Mouse (Mus musculus) ES-Bruce4 (cell line): ENCODE data around the gene 2210016F16Rik. TPM values are rescaled to one million over a fixed set of nuclear protein-coding genes. Genes with fewer than 3 reads are reported as not detected.
A peak's percentile ranks its signal among the peaks of the same experiment; 100 is the strongest.
"Not testable (repeated sequence)": the region's sequence is repeated elsewhere in the genome, so short reads cannot be mapped to it uniquely, and the experiment has no call there.

Experiments
- H3K27ac ChIP-seq: 2 replicates; pipeline ENCODE4 v1.5.1; 2012; ENCODE audit warnings: low read length, inconsistent platforms; ENCODE audit not compliant: insufficient read depth
- H3K27me3 ChIP-seq: 2 replicates; pipeline ENCODE4 v1.6.1; 2012; ENCODE audit warnings: mild to moderate bottlenecking, low read length, inconsistent platforms; ENCODE audit not compliant: control insufficient read depth, poor library complexity, insufficient read depth, severe bottlenecking
- H3K36me3 ChIP-seq: 2 replicates; pipeline ENCODE4 v1.6.1; 2012; ENCODE audit warnings: inconsistent platforms, mild to moderate bottlenecking, low read length, moderate library complexity; ENCODE audit not compliant: control insufficient read depth, poor library complexity, insufficient read depth, severe bottlenecking
- H3K4me1 ChIP-seq: one replicate; pipeline ENCODE4 v1.8.1; 2011; ENCODE audit warnings: low read length; ENCODE audit not compliant: control insufficient read depth, insufficient read depth
- H3K4me3 ChIP-seq: 2 replicates; pipeline ENCODE4 v1.5.1; 2011; ENCODE audit warnings: low read depth, mild to moderate bottlenecking, low read length
- H3K9ac ChIP-seq: 2 replicates; pipeline ENCODE4 v1.6.1; 2012; ENCODE audit warnings: low read depth, mild to moderate bottlenecking, inconsistent platforms; ENCODE audit not compliant: poor library complexity, severe bottlenecking
- H3K9me3 ChIP-seq: replicated peaks from 2 replicates; pipeline ENCODE4 v1.6.1; 2012; ENCODE audit warnings: mild to moderate bottlenecking, low read length, inconsistent platforms; ENCODE audit not compliant: control insufficient read depth, poor library complexity, insufficient read depth, severe bottlenecking
- CTCF ChIP-seq: IDR thresholded peaks from one replicate; pipeline ENCODE4 v1.8.1; 2011; ENCODE audit warnings: low read depth, low read length
- EP300 ChIP-seq: IDR thresholded peaks from 2 replicates; pipeline ENCODE4 v1.6.1; 2011; ENCODE audit warnings: low read depth, low read length; ENCODE audit not compliant: insufficient read depth
- POLR2A ChIP-seq: IDR thresholded peaks from one replicate; pipeline ENCODE4 v1.8.1; 2011; ENCODE audit warnings: low read length; ENCODE audit not compliant: insufficient read depth
- polyA plus RNA-seq: library from polyadenylated mRNA; stranded (reverse); fragments of >200 nt; gene quantifications from 2 replicates; pipeline ENCODE4 v1.2.4, GENCODE M21; 2011; ENCODE audit warnings: low read depth; ENCODE audit not compliant: missing spikeins, insufficient read depth, insufficient read length

2210016F16Rik gene
- polyA plus RNA-seq, 1 experiment: 7.1 TPM

GRCm38 (mm10) chr13:58401135-58402002, 16.3 kb upstream of the 2210016F16Rik start:
- H3K9ac ChIP-seq: peak overlapping the region; percentile 96
- peak overlapping the region; percentile 9; the same call in 1 of the 2 replicates for H3K27ac ChIP-seq
- TF ChIP-seq POLR2A: no peak
- TF ChIP-seq CTCF: no peak
- TF ChIP-seq EP300: no peak
- H3K4me1 ChIP-seq: no peaks in the 10 kb centered on the region
- H3K27me3 ChIP-seq: no peaks in the 10 kb centered on the region
- no peaks in the 10 kb centered on the region for H3K9me3 ChIP-seq
- peak overlapping the region; percentile 90 for H3K4me3 ChIP-seq
- H3K36me3 ChIP-seq: peaks cover 29% of the 10 kb centered on the region

GRCm38 (mm10) chr13:58400576-58400975, 15.6 kb upstream of the 2210016F16Rik start:
- H3K9ac ChIP-seq: peak overlapping the region; percentile 96
- H3K4me3 ChIP-seq: peak overlapping the region; percentile 90
- peaks cover 37% of the 10 kb centered on the region for H3K36me3 ChIP-seq
- TF ChIP-seq CTCF: no peak
- H3K27me3 ChIP-seq: no peaks in the 10 kb centered on the region
- H3K27ac ChIP-seq: peak overlapping the region; percentile 6; the same call in 1 of the 2 replicates
- no peaks in the 10 kb centered on the region for H3K4me1 ChIP-seq
- H3K9me3 ChIP-seq: no peaks in the 10 kb centered on the region

GRCm38 (mm10) chr13:58397651-58398050, 12.6 kb upstream of the 2210016F16Rik start:
- H3K36me3 ChIP-seq: peaks cover 65% of the 10 kb centered on the region
- no peak for TF ChIP-seq EP300
- no peak for TF ChIP-seq POLR2A
- TF ChIP-seq CTCF: no peak

GRCm38 (mm10) chr13:58394392-58394791, 9.4 kb upstream of the 2210016F16Rik start:
- H3K36me3 ChIP-seq: peaks cover 79% of the 10 kb centered on the region
- H3K4me1 ChIP-seq, H3K27ac ChIP-seq, H3K9ac ChIP-seq, H3K9me3 ChIP-seq, H3K27me3 ChIP-seq, H3K4me3 ChIP-seq: not testable (repeated sequence)

More at GRCm38 (mm10) chr13:58397651-58398050, 12.6 kb upstream of the 2210016F16Rik start:
- Histone ChIP-seq H3K27ac (no peak overlapping the region), H3K27me3 (no peaks in the 10 kb centered on the region), H3K9me3 (no peaks in the 10 kb centered on the region), H3K4me1 (no peaks in the 10 kb centered on the region), H3K9ac (no peak overlapping the region), H3K4me3 (no peak overlapping the region)

- Histone ChIP-seq H3K27me3 (no peaks in the 10 kb centered on the region), H3K4me3 (no peak overlapping the region), H3K36me3 (peaks cover 35% of the 10 kb centered on the region), H3K27ac (no peak overlapping the region), H3K9ac (no peak overlapping the region), H3K4me1 (no peaks in the 10 kb centered on the region), H3K9me3 (no peaks in the 10 kb centered on the region)
- TF ChIP-seq POLR2A: no peak
- no peak for TF ChIP-seq CTCF
- TF ChIP-seq EP300: no peak
Measured at GRCm38 (mm10) chr13:58389324-58389951, 4.4 kb upstream of the 2210016F16Rik start.

GRCm38 (mm10) chr13:58388379-58388778, 3.4 kb upstream of the 2210016F16Rik start:
- TF ChIP-seq EP300: no peak
- no peak for TF ChIP-seq POLR2A
- TF ChIP-seq CTCF: no peak
- H3K9ac ChIP-seq: no peak overlapping the region
- no peaks in the 10 kb centered on the region for H3K9me3 ChIP-seq
- H3K4me1 ChIP-seq: no peaks in the 10 kb centered on the region
- peaks cover 25% of the 10 kb centered on the region for H3K36me3 ChIP-seq
- no peak overlapping the region for H3K27ac ChIP-seq
- H3K27me3 ChIP-seq: no peaks in the 10 kb centered on the region
- no peak overlapping the region for H3K4me3 ChIP-seq
